Mouse (Mus musculus): Measurements from ENCODE around the gene Platr17.
"Not testable (repeated sequence)": the region's sequence is repeated elsewhere in the genome, so short reads cannot be mapped to it uniquely, and the experiment has no call there.

Gene Platr17

GRCm38 (mm10) chr17:33904835-33905234, at the start of gene Platr17:
Gene Platr17 (plus strand): TSS chr17:33905135.
- not testable (repeated sequence) for DNase-seq (ENCODE audit: low read depth)

GRCm38 (mm10) chr17:33857816-33858215, 47.1 kb upstream of the Platr17 start:
- DNase-seq (ENCODE audit: low read depth) = no peak

GRCm38 (mm10) chr17:33865330-33866030, 39.5 kb upstream of the Platr17 start:
- DNase-seq (ENCODE audit: low read depth) = peak; percentile 92

- not testable (repeated sequence) for DNase-seq (ENCODE audit: low read depth)
Observed at GRCm38 (mm10) chr17:33873537-33873936, 31.4 kb upstream of the Platr17 start, which contains the start of gene Gm7029. Gene Gm7029 (plus strand): TSS chr17:33873837.

- no peak for DNase-seq (ENCODE audit: low read depth)
Observed at GRCm38 (mm10) chr17:33874411-33874810, 30.5 kb upstream of the Platr17 start.

- peak; percentile 42 for DNase-seq (ENCODE audit: low read depth)
Observed at GRCm38 (mm10) chr17:33875797-33876196, 29.1 kb upstream of the Platr17 start.

- DNase-seq (ENCODE audit: low read depth) = not testable (repeated sequence)
Observed at GRCm38 (mm10) chr17:33884320-33884719, 20.6 kb upstream of the Platr17 start.

- not testable (repeated sequence) for DNase-seq (ENCODE audit: low read depth)
Observed at GRCm38 (mm10) chr17:33887802-33888201, 17.1 kb upstream of the Platr17 start.

GRCm38 (mm10) chr17:33888230-33888629, 16.7 kb upstream of the Platr17 start:
- DNase-seq (ENCODE audit: low read depth) = not testable (repeated sequence)

GRCm38 (mm10) chr17:33889941-33890532, 14.9 kb upstream of the Platr17 start:
- peak; percentile 43 for DNase-seq (ENCODE audit: low read depth)

GRCm38 (mm10) chr17:33890533-33891059, 14.3 kb upstream of the Platr17 start, which contains the start of gene Kifc1:
Gene Kifc1 (minus strand): TSS chr17:33890661.
- DNase-seq (ENCODE audit: low read depth) = peak; percentile 100

- DNase-seq (ENCODE audit: low read depth) = peak; percentile 33
Observed at GRCm38 (mm10) chr17:33891357-33891756, 13.6 kb upstream of the Platr17 start.

GRCm38 (mm10) chr17:33891892-33892291, 13.0 kb upstream of the Platr17 start:
- DNase-seq (ENCODE audit: low read depth) = peak; percentile 28

GRCm38 (mm10) chr17:33892429-33892828, 12.5 kb upstream of the Platr17 start:
- DNase-seq (ENCODE audit: low read depth) = no peak

GRCm38 (mm10) chr17:33893011-33893410, 11.9 kb upstream of the Platr17 start:
- not testable (repeated sequence) for DNase-seq (ENCODE audit: low read depth)

GRCm38 (mm10) chr17:33897114-33897794, 7.7 kb upstream of the Platr17 start:
- DNase-seq (ENCODE audit: low read depth) = peak; percentile 95

GRCm38 (mm10) chr17:33898193-33898592, 6.7 kb upstream of the Platr17 start:
- DNase-seq (ENCODE audit: low read depth) = not testable (repeated sequence)

GRCm38 (mm10) chr17:33899642-33900041, 5.3 kb upstream of the Platr17 start:
- DNase-seq (ENCODE audit: low read depth) = no peak

- no peak for DNase-seq (ENCODE audit: low read depth)
Observed at GRCm38 (mm10) chr17:33900281-33900988, 4.5 kb upstream of the Platr17 start.

GRCm38 (mm10) chr17:33900989-33901314, 4.0 kb upstream of the Platr17 start:
- DNase-seq (ENCODE audit: low read depth) = no peak

- peak; percentile 28 for DNase-seq (ENCODE audit: low read depth)
Observed at GRCm38 (mm10) chr17:33901653-33902052, 3.3 kb upstream of the Platr17 start.

- peak; percentile 51 for DNase-seq (ENCODE audit: low read depth)
Observed at GRCm38 (mm10) chr17:33902079-33902478, 2.9 kb upstream of the Platr17 start.

All from induced T-regulatory cell, adult 2 months (primary cell).